Mouse (Mus musculus): Measurements from ENCODE around the gene Pdzd7.

The Pdzd7 gene

GRCm38 (mm10) chr19:44985159-44985988, 60.1 kb downstream of the Pdzd7 start:
- DNase-seq (ENCODE audit: low spot score in 2 of 2): no peak

- no peak for DNase-seq (ENCODE audit: low spot score in 2 of 2)
Observed at GRCm38 (mm10) chr19:44984420-44984819, 61.1 kb downstream of the Pdzd7 start.

- DNase-seq (ENCODE audit: low spot score in 2 of 2): no peak
Observed at GRCm38 (mm10) chr19:44983366-44983765, 62.2 kb downstream of the Pdzd7 start.

- no peak for DNase-seq (ENCODE audit: low spot score in 2 of 2)
Observed at GRCm38 (mm10) chr19:44982477-44983115, 62.9 kb downstream of the Pdzd7 start.

- no peak for DNase-seq (ENCODE audit: low spot score in 2 of 2)
Observed at GRCm38 (mm10) chr19:44980787-44981186, 64.7 kb downstream of the Pdzd7 start.

- no peak for DNase-seq (ENCODE audit: low spot score in 2 of 2)
Observed at GRCm38 (mm10) chr19:44977148-44977547, 68.4 kb downstream of the Pdzd7 start.

All from thymus, postnatal 10 days (tissue).